Mouse (Mus musculus): ENCODE measurements around the gene Clca2. TPM values are rescaled to one million over a fixed set of nuclear protein-coding genes. Genes with fewer than 3 reads are reported as not detected.
"Not testable (repeated sequence)": the region's sequence is repeated elsewhere in the genome, so short reads cannot be mapped to it uniquely, and the experiment has no call there.

Gene Clca2
- total RNA-seq, 2 experiments from 2014 or later: not detected

- DNase-seq (ENCODE audit: low spot score in 2 of 2): no peak
- intact Hi-C loops (cut with DNase I): no loop called here
Observed at GRCm38 (mm10) chr3:145101891-145102555, 2.8 kb upstream of the Clca2 start.

DNA sequence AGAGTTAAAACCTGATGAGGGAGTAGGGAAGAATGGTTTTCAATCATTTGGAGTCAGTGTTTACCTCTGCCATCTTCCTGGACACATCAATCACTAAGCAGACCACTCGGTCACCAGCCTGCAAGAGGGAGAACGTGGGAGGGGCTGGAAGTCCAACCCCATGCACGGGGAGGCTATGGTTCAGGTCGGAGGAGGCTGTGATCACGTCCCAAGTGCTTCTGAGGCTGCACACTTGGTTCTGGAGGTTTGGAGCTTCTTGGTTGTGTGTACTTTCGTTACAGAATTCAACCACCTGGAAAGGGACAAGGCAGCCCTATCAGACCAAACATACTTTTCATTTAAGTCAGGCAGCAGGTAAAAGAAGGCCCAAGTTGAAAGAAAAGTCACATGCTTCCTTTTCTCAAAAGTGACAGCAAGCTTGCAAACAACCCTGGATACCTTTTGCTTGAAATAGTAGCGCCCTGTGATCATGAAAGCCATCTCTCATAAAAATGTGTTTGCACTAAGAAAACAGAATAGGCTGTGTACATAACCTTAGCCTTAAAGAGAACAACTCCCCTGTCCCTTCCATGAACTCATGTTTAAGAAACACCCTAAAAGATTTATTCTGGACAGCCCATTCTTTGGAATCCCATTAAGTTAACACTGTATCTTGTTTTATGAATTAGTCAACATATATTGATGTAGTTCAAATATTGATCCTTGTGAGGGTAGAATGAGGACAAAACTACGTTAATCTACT, 11.2 kb downstream of the Clca2 start:
- intact Hi-C loops (cut with DNase I): no loop called here
- no peak for DNase-seq (ENCODE audit: low spot score in 2 of 2)

- no peak for DNase-seq (ENCODE audit: low spot score in 2 of 2)
- intact Hi-C loops (cut with DNase I): no loop called here
Observed at GRCm38 (mm10) chr3:145086180-145086579, 13.1 kb downstream of the Clca2 start.

GRCm38 (mm10) chr3:145083081-145083480, 16.2 kb downstream of the Clca2 start:
- DNase-seq (ENCODE audit: low spot score in 2 of 2): no peak
- intact Hi-C loops (cut with DNase I): no loop called here

DNA sequence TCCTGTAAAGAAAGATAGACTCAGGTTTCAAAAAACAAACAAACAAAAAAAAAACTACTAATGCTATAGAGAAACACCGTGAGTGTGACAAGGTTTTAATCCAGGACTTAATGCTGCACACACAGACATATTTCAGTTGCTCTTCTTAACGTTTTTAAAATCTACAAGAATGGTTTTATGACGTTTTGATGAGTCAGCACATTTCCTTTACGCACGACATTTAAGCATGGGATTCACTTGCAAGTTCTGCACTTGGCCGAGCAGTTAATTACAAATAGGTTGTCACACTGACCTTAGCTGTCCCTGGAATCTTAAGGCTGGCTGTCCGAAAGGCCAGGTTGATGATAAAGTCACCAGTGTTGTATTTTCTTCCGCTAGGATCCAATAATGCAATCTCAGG, 18.3 kb downstream of the Clca2 start:
- no peak for DNase-seq (ENCODE audit: low spot score in 2 of 2)
- intact Hi-C loops (cut with DNase I): no loop called here

DNA sequence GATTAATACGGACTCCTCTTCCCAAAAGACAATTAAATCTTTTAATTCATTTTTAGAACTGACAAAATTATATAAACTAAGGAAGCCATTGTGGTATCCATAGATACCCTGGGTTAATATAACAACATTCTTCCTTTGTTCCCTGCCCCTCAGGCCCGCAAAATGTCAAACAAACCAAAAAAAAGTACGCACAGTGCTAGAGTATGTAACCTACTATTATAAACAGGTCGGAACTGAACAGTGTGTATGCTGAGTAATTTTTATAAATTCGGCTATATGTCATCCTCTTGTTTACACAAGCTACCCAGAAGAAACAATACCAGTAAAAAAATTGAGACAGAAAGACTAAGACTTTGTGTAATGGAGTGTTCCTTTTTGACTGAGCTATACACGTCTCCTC, 20.8 kb downstream of the Clca2 start:
- DNase-seq (ENCODE audit: low spot score in 2 of 2): no peak
- intact Hi-C loops (cut with DNase I): no loop called here

DNA sequence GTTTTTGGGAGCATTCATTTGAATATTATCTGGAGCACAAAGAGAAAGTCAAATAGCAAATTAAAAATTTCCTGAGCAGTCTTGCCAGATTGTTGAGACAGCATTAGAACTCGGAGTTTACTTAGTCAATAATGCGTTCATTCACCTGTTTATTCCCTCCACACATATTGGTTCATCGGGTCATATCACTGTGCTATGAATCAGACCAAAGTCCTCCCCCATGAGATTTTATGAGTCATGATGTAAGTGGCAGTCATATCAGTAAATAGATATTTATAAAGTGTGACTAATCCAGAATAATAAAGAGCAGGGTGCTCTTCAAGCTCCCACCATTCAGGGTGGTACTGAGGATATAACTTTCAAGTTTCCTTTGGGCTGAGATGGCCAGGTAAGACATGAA, 26.9 kb downstream of the Clca2 start:
- intact Hi-C loops (cut with DNase I): no loop called here
- DNase-seq (ENCODE audit: low spot score in 2 of 2): no peak

GRCm38 (mm10) chr3:145068964-145069363, 30.3 kb downstream of the Clca2 start:
- DNase-seq (ENCODE audit: low spot score in 2 of 2): no peak
- intact Hi-C loops (cut with DNase I): no loop called here

DNA sequence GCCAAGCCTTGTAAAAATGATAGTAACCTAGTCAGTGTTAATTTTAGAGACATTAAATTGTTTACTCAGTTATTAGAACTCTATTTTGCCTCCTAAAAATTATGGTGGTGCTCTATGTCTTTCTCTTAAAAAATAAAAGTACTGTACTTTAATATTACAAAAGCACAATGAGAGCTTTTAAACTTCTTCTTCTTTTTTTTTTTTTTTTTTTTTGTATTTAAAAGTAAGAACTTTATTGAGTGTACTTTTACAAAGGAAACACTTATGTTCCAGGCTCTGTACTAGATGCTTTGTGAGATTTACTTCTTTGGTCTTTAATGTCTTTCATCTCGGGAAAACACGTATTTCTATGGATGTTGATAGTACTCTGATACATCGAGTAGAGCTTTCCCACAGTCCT, 44.1 kb downstream of the Clca2 start:
- intact Hi-C loops (cut with DNase I); DNase-seq (ENCODE audit: low spot score in 2 of 2): not testable (repeated sequence)

DNA sequence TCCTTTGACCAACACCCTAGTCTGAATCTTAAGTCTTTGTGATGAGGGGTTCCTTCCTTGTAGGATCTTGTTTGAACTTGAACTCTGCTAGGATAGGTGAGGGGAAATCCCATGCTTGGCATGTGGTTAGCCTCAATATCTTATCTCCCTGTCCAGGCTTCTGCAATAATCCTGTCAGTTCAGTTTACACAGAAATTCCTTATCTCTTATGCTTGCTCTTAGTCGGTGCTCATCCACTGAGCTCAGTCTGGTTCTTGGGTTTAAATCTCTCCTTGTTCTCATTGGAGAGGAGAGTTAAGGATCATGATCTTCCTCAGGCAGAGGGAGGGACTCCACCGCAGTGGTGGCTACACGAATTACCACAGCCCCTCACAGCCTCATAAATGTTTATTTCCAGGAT, 49.4 kb downstream of the Clca2 start:
- no peak for DNase-seq (ENCODE audit: low spot score in 2 of 2)
- intact Hi-C loops (cut with DNase I): no loop called here

- DNase-seq (ENCODE audit: low spot score in 2 of 2): no peak
- intact Hi-C loops (cut with DNase I): no loop called here
Observed at GRCm38 (mm10) chr3:145038813-145039212, 60.4 kb downstream of the Clca2 start.

- intact Hi-C loops (cut with DNase I): no loop called here
- DNase-seq (ENCODE audit: low spot score in 2 of 2): no peak
Observed at GRCm38 (mm10) chr3:145032676-145033075, 66.6 kb downstream of the Clca2 start, which contains the start of gene Clca1. TSS of gene Clca1 (minus strand) at chr3:145032776.

- DNase-seq (ENCODE audit: low spot score in 2 of 2): no peak
- intact Hi-C loops (cut with DNase I): loop anchor here (10.0 kb wide), 2 partner anchors 203 to 293 kb away; no protein-coding TSS in a partner anchor
Observed at GRCm38 (mm10) chr3:145028036-145028435, 71.2 kb downstream of the Clca2 start.

DNA sequence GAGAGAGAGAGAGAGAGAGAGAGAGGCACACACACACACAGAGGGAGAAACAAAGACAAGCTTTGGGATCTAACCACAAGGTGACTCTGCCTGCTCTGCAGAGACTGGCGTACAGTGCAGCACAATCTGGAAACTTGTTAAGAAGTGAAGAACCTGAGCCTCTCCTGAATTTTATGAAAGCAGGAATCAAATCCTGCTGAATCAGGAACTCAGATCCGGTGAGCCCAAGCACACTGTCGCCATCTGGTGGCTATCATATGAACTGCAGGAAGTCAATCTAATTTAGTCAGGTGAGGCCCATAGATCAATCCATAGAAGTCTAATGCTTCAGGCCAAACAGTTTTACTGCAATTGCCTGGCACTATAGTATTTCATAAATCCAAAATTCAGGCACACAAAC, 72.5 kb downstream of the Clca2 start:
- peak; percentile 23 to 53 for DNase-seq (ENCODE audit: low spot score in 2 of 2)
- intact Hi-C loops (cut with DNase I): loop anchor here (10.0 kb wide), 2 partner anchors 202 to 292 kb away; no protein-coding TSS in a partner anchor

Other genes starting within 250 kb of the Clca2 start
- not detected for gene Clca4b, start 166.9 kb downstream of the Clca2 start, total RNA-seq (2021)
- gene Clca4a, start 124.4 kb downstream of the Clca2 start, total RNA-seq (2021): not detected
- not detected for gene Clca1, start 66.7 kb downstream of the Clca2 start, total RNA-seq (2021)
- 10 to 100 TPM; 17.6 to 30.1 TPM for gene Odf2l, start 19.1 kb upstream of the Clca2 start, total RNA-seq (2021)
- gene Col24a1, start 193.0 kb upstream of the Clca2 start, total RNA-seq (2021): 1 to 10 TPM; 1.9 to 3.6 TPM